Mouse (Mus musculus): ENCODE data around the gene Araf. TPM values are rescaled to one million over a fixed set of nuclear protein-coding genes. Genes with fewer than 3 reads are reported as not detected.

Gene Araf
- polyA plus RNA-seq, 1 experiment from 2014 or later, result 118 TPM

GRCm38 (mm10) chrX:20819708-20820426 is 22.3 kb downstream of the Araf start:
- H3K9me3 ChIP-seq (ENCODE audit: control insufficient read depth, low read length), result no peaks in the 10 kb centered on the region
- no peak overlapping the region for H3K4me3 ChIP-seq (ENCODE audit: low read depth, low read length)
- DNase-seq (ENCODE audit: low spot score), result peak; percentile 42
- no peaks in the 10 kb centered on the region for H3K4me1 ChIP-seq (replicated peaks; ENCODE audit: control insufficient read depth, insufficient read depth, low read length)
- H3K27ac ChIP-seq (ENCODE audit: low read depth, low read length), result peak overlapping the region; percentile 54; the same call in 1 of the 2 replicates
- no peaks in the 10 kb centered on the region for H3K27me3 ChIP-seq (ENCODE audit: control insufficient read depth, insufficient read depth, low read length)
- WGBS, result 57% methylated on average over 7 of the region's 8 CpGs
- H3K36me3 ChIP-seq (ENCODE audit: control insufficient read depth, insufficient read depth, low read length), result no peaks in the 10 kb centered on the region
- peak; percentile 60 for ATAC-seq (ENCODE audit: low FRiP score)
- peak overlapping the region; percentile 25 for H3K4me2 ChIP-seq (replicated peaks; ENCODE audit: low read depth, low read length)
- no peak overlapping the region for H3K9ac ChIP-seq (ENCODE audit: low read depth, low read length)

- ATAC-seq (ENCODE audit: low FRiP score), result no peak
- no peak overlapping the region for H3K27ac ChIP-seq (ENCODE audit: low read depth, low read length)
- 34% methylated on average over 5 of the region's 5 CpGs for WGBS
- no peaks in the 10 kb centered on the region for H3K4me1 ChIP-seq (replicated peaks; ENCODE audit: control insufficient read depth, insufficient read depth, low read length)
- no peaks in the 10 kb centered on the region for H3K36me3 ChIP-seq (ENCODE audit: control insufficient read depth, insufficient read depth, low read length)
- no peak overlapping the region for H3K4me2 ChIP-seq (replicated peaks; ENCODE audit: low read depth, low read length)
- H3K9ac ChIP-seq (ENCODE audit: low read depth, low read length), result no peak overlapping the region
- H3K9me3 ChIP-seq (ENCODE audit: control insufficient read depth, low read length), result no peaks in the 10 kb centered on the region
- DNase-seq (ENCODE audit: low spot score), result peak; percentile 37
- no peaks in the 10 kb centered on the region for H3K27me3 ChIP-seq (ENCODE audit: control insufficient read depth, insufficient read depth, low read length)
- H3K4me3 ChIP-seq (ENCODE audit: low read depth, low read length), result no peak overlapping the region
Measured at GRCm38 (mm10) chrX:20828934-20829333, 31.3 kb downstream of the Araf start.

DNA sequence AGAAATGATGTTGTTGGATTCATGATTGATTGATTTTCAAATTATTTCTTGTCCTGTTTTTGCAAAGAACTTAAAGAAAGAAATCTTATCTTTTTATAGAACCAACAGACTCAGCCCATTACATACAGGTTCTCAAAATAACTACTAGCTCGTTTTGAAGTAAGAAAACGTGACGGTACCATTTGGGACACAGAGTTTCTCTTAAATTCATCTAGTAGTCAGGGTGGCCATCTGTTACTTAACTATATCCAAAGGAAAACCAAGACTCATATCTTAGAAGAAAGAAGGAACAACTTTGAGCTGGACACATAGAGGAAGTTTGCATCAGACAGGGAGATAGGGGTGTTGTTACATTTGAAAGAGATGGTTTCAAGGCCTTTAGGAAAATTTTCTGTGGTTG is 49.6 kb downstream of the Araf start:
- Histone ChIP-seq H3K4me1 (replicated peaks; ENCODE audit: control insufficient read depth, insufficient read depth, low read length) (no peaks in the 10 kb centered on the region), H3K4me3 (ENCODE audit: low read depth, low read length) (no peak overlapping the region), H3K9ac (ENCODE audit: low read depth, low read length) (no peak overlapping the region), H3K4me2 (replicated peaks; ENCODE audit: low read depth, low read length) (no peak overlapping the region), H3K9me3 (ENCODE audit: control insufficient read depth, low read length) (no peaks in the 10 kb centered on the region), H3K27me3 (ENCODE audit: control insufficient read depth, insufficient read depth, low read length) (no peaks in the 10 kb centered on the region), H3K27ac (ENCODE audit: low read depth, low read length) (no peak overlapping the region), H3K36me3 (ENCODE audit: control insufficient read depth, insufficient read depth, low read length) (no peaks in the 10 kb centered on the region)
- WGBS, result 93% methylated on average over 3 of the region's 3 CpGs
- ATAC-seq (ENCODE audit: low FRiP score) (no peak), DNase-seq (ENCODE audit: low spot score) (no peak)

GRCm38 (mm10) chrX:20847816-20848215 is 50.2 kb downstream of the Araf start:
- no peak overlapping the region for H3K4me2 ChIP-seq (replicated peaks; ENCODE audit: low read depth, low read length)

GRCm38 (mm10) chrX:20848256-20848984 is 50.8 kb downstream of the Araf start:
- Histone ChIP-seq H3K27ac (ENCODE audit: low read depth, low read length) (no peak overlapping the region), H3K27me3 (ENCODE audit: control insufficient read depth, insufficient read depth, low read length) (no peaks in the 10 kb centered on the region), H3K4me3 (ENCODE audit: low read depth, low read length) (peak overlapping the region; percentile 62), H3K9ac (ENCODE audit: low read depth, low read length) (peak overlapping the region; percentile 66), H3K36me3 (ENCODE audit: control insufficient read depth, insufficient read depth, low read length) (no peaks in the 10 kb centered on the region), H3K4me1 (replicated peaks; ENCODE audit: control insufficient read depth, insufficient read depth, low read length) (no peaks in the 10 kb centered on the region), H3K4me2 (replicated peaks; ENCODE audit: low read depth, low read length) (peak overlapping the region; percentile 46), H3K9me3 (ENCODE audit: control insufficient read depth, low read length) (no peaks in the 10 kb centered on the region)
- peak; percentile 89 for DNase-seq (ENCODE audit: low spot score)
- peak; percentile 98 for ATAC-seq (ENCODE audit: low FRiP score)
- 14% methylated on average over 41 of the region's 42 CpGs for WGBS

More at GRCm38 (mm10) chrX:20847816-20848215, 50.2 kb downstream of the Araf start:
- H3K36me3 ChIP-seq (ENCODE audit: control insufficient read depth, insufficient read depth, low read length), result no peaks in the 10 kb centered on the region
- DNase-seq (ENCODE audit: low spot score) (no peak), ATAC-seq (ENCODE audit: low FRiP score) (peak; percentile 49)
- H3K27me3 ChIP-seq (ENCODE audit: control insufficient read depth, insufficient read depth, low read length), result no peaks in the 10 kb centered on the region
- no peaks in the 10 kb centered on the region for H3K9me3 ChIP-seq (ENCODE audit: control insufficient read depth, low read length)
- H3K4me1 ChIP-seq (replicated peaks; ENCODE audit: control insufficient read depth, insufficient read depth, low read length), result no peaks in the 10 kb centered on the region
- no peak overlapping the region for H3K4me3 ChIP-seq (ENCODE audit: low read depth, low read length)
- 24% methylated on average over 2 of the region's 2 CpGs for WGBS
- H3K9ac ChIP-seq (ENCODE audit: low read depth, low read length), result no peak overlapping the region
- no peak overlapping the region for H3K27ac ChIP-seq (ENCODE audit: low read depth, low read length)

DNA sequence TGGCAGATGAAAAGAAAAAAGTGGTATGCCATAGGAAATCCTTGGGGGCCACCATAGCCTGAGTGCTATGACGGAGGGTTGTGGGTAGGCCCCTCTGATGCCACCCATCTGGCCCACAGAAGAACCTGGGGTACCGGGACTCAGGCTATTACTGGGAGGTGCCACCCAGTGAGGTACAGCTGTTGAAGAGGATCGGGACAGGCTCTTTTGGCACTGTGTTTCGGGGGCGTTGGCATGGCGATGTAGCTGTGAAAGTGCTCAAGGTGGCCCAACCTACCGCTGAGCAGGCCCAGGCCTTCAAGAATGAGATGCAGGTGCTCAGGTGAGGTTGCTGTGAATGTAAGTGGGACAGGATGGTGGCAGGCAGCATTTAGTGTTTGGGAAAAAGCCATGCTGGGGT is 56.2 kb downstream of the Araf start:
- Histone ChIP-seq H3K4me1 (replicated peaks; ENCODE audit: control insufficient read depth, insufficient read depth, low read length) (no peaks in the 10 kb centered on the region), H3K27me3 (ENCODE audit: control insufficient read depth, insufficient read depth, low read length) (no peaks in the 10 kb centered on the region), H3K27ac (ENCODE audit: low read depth, low read length) (no peak overlapping the region), H3K9ac (ENCODE audit: low read depth, low read length) (no peak overlapping the region), H3K4me3 (ENCODE audit: low read depth, low read length) (no peak overlapping the region), H3K36me3 (ENCODE audit: control insufficient read depth, insufficient read depth, low read length) (no peaks in the 10 kb centered on the region), H3K4me2 (replicated peaks; ENCODE audit: low read depth, low read length) (no peak overlapping the region), H3K9me3 (ENCODE audit: control insufficient read depth, low read length) (no peaks in the 10 kb centered on the region)
- whole genome bisulfite sequencing, result 98% methylated on average over 7 of the region's 7 CpGs
- ATAC-seq (ENCODE audit: low FRiP score), result no peak
- DNase-seq (ENCODE audit: low spot score), result no peak

GRCm38 (mm10) chrX:20861453-20862104 is 64.0 kb downstream of the Araf start:
- no peak overlapping the region for H3K9ac ChIP-seq (ENCODE audit: low read depth, low read length)
- H3K4me1 ChIP-seq (replicated peaks; ENCODE audit: control insufficient read depth, insufficient read depth, low read length), result no peaks in the 10 kb centered on the region
- 51% methylated on average over 5 of the region's 5 CpGs for WGBS
- no peak overlapping the region for H3K27ac ChIP-seq (ENCODE audit: low read depth, low read length)
- H3K4me3 ChIP-seq (ENCODE audit: low read depth, low read length), result no peak overlapping the region
- ATAC-seq (ENCODE audit: low FRiP score), result 0 out of 2 replicates have a peak, but pooled peaks have one; percentile 14
- H3K27me3 ChIP-seq (ENCODE audit: control insufficient read depth, insufficient read depth, low read length), result no peaks in the 10 kb centered on the region
- H3K36me3 ChIP-seq (ENCODE audit: control insufficient read depth, insufficient read depth, low read length), result no peaks in the 10 kb centered on the region
- DNase-seq (ENCODE audit: low spot score), result no peak
- H3K4me2 ChIP-seq (replicated peaks; ENCODE audit: low read depth, low read length), result no peak overlapping the region
- no peaks in the 10 kb centered on the region for H3K9me3 ChIP-seq (ENCODE audit: control insufficient read depth, low read length)

DNA sequence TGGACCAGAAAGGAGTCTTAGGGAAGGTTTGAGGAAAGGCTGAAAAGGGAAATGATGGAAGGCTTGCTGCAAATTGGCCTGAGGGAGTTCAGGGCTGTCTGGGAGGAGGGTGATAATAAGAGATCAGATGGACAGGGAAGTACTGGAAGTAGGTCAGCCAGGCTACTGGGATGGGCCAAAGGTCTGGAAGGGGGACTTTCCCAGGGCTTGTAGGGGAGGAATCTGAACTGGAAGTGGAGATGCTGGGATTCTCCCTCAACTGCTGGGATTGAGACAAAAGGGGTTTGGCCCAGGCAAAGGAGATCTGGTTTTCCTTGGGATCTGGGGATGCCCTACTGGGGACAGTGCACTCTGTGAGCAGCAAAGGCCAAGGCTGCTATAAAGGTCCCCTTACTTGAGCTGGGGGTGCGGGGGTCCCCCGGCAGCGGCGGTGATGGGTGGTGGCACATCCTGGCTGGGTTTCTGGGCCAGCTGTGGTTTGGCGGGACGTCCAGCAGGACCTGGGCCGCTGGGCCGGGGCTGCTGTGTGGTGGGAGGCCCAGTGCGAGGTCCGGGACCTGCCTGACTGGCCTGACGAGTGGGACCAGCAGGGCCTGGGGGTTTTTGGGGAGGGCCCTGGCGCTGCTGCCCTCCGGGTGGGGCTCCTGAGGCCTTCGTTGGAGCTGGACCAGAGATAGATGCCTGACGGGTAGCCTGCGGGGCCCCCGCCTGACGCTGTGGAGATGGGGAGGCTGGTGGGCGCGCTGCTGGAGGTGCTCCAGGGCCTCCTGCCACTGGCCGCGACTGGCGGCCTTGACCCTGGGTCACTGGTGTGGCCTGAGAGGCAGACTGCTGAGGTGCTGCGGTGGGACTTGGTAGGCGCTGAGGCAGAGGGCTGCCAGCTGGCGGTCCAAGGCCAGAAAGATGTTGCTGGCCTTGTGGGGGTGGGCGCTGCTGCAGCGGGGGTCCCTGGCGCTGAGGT is 64.8 kb downstream of the Araf start:
- Histone ChIP-seq H3K4me2 (replicated peaks; ENCODE audit: low read depth, low read length) (no peak overlapping the region), H3K36me3 (ENCODE audit: control insufficient read depth, insufficient read depth, low read length) (no peaks in the 10 kb centered on the region), H3K27ac (ENCODE audit: low read depth, low read length) (no peak overlapping the region), H3K4me1 (replicated peaks; ENCODE audit: control insufficient read depth, insufficient read depth, low read length) (no peaks in the 10 kb centered on the region), H3K27me3 (ENCODE audit: control insufficient read depth, insufficient read depth, low read length) (no peaks in the 10 kb centered on the region), H3K4me3 (ENCODE audit: low read depth, low read length) (no peak overlapping the region), H3K9me3 (ENCODE audit: control insufficient read depth, low read length) (no peaks in the 10 kb centered on the region), H3K9ac (ENCODE audit: low read depth, low read length) (no peak overlapping the region)
- no peak for DNase-seq (ENCODE audit: low spot score)
- WGBS, result 43% methylated on average over 25 of the region's 29 CpGs
- peak; percentile 30; the same call in 1 of the 2 replicates for ATAC-seq (ENCODE audit: low FRiP score)
